Mouse (Mus musculus) cerebellum, postnatal 4 days (tissue): ENCODE data around the gene Haspin.

Experiments
- DNase-seq, 2 experiments: peaks; one replicate each; pipeline ENCODE4 v3.0.0; 2022; ENCODE audit warnings: low spot score in 2 of 2, mixed read lengths in 1 of 2

Gene Haspin

GRCm38 (mm10) chr11:73090826-73091225, 47.3 kb downstream of the Haspin start:
- DNase-seq, result no peak

- no peak for DNase-seq
Measured at GRCm38 (mm10) chr11:73090283-73090682, 47.8 kb downstream of the Haspin start, which contains the start of gene Itgae. Itgae (plus strand) TSS chr11:73090583.

- no peak for DNase-seq
Measured at GRCm38 (mm10) chr11:73087700-73088480, 50.2 kb downstream of the Haspin start.
